Mouse (Mus musculus) limb, embryonic 14.5 days (tissue): ENCODE results near the gene Cdsn. TPM values are rescaled to one million over a fixed set of nuclear protein-coding genes. Genes with fewer than 3 reads are reported as not detected.

Source experiments
- ATAC-seq: fragments of 200-750 bp; cut with Nextera tagmentation; 2 replicates; pipeline ENCODE4 v1.8.0; 2017; ENCODE audit warnings: low read depth, moderate number of reproducible peaks, moderate TSS enrichment; ENCODE audit not compliant: low FRiP score
- DNase-seq: peaks from one replicate; pipeline ENCODE4 v3.0.0-alpha.2; 2015; ENCODE audit warnings: low spot score
- H3K27ac ChIP-seq: fragments of 300-500 bp; sonication (generic); replicated peaks from 2 replicates; pipeline ENCODE4 v1.5.1; 2014; ENCODE audit warnings: low read depth, mild to moderate bottlenecking, low read length, moderate library complexity, mixed read lengths
- H3K27me3 ChIP-seq: fragments of 300-500 bp; sonication (generic); 2 replicates; pipeline ENCODE4 v1.6.1; 2014; ENCODE audit warnings: low read length, mixed read lengths; ENCODE audit not compliant: control insufficient read depth, insufficient read depth
- H3K36me3 ChIP-seq: fragments of 300-500 bp; sonication (generic); 2 replicates; pipeline ENCODE4 v1.6.1; 2014; ENCODE audit warnings: mild to moderate bottlenecking, low read length, moderate library complexity, mixed read lengths; ENCODE audit not compliant: control insufficient read depth, insufficient read depth
- H3K4me1 ChIP-seq: fragments of 300-500 bp; sonication (generic); 2 replicates; pipeline ENCODE4 v1.6.1; 2014; ENCODE audit warnings: antibody characterized with exemption, low read length, mixed read lengths; ENCODE audit not compliant: control insufficient read depth, insufficient read depth
- H3K4me2 ChIP-seq: fragments of 300-500 bp; sonication (generic); replicated peaks from 2 replicates; pipeline ENCODE4 v1.6.1; 2014; ENCODE audit warnings: low read depth, mild to moderate bottlenecking, low read length, moderate library complexity; ENCODE audit not compliant: severe bottlenecking
- H3K4me3 ChIP-seq: fragments of 300-500 bp; sonication (generic); replicated peaks from 2 replicates; pipeline ENCODE4 v1.5.1; 2014; ENCODE audit warnings: low read length
- H3K9ac ChIP-seq: fragments of 300-500 bp; sonication (generic); 2 replicates; pipeline ENCODE4 v1.6.1; 2014; ENCODE audit warnings: mild to moderate bottlenecking, low read depth, low read length, moderate library complexity; ENCODE audit not compliant: severe bottlenecking
- H3K9me3 ChIP-seq: fragments of 300-500 bp; sonication (generic); 2 replicates; pipeline ENCODE4 v1.6.1; 2016; ENCODE audit warnings: low read length; ENCODE audit not compliant: control insufficient read depth
- POLR2A ChIP-seq: fragments of 200-500 bp; IDR thresholded peaks from 2 replicates; pipeline ENCODE4 v1.8.0; 2012; ENCODE audit warnings: inconsistent platforms, mild to moderate bottlenecking, moderate library complexity, borderline replicate concordance; ENCODE audit not compliant: insufficient read depth, insufficient read length; ENCODE audit errors: extremely low read depth
- WGBS: fragments of 180-500 bp; shearing (Covaris S2); extraction: QIAGEN DNeasy Blood & Tissue Kit; methylation state at CpG from one replicate; pipeline ENCODE4 v1.1.7; 2014; 5-methylcytosine and 5-hydroxymethylcytosine counted together
- polyA plus RNA-seq, 2 experiments: library from polyadenylated mRNA; depleted of rRNA in 1 of 2; stranded (reverse) in 1 of 2; unstranded in 1 of 2; fragments of >200 nt; fragmentation: Nextera tagmentation in 1 of 2; extraction: Ambion mirVana in 1 of 2; gene quantifications; 2 replicates each; pipeline versions ENCODE4 v1.2.1 to v1.2.3; 2012 to 2014

The Cdsn gene
- polyA plus RNA-seq, 2 experiments: 0.07 to 0.09 TPM

- ATAC-seq: no peak
- Histone ChIP-seq H3K9me3 (no peaks in the 10 kb centered on the region; the same call in 1 of the 2 replicates), H3K27me3 (no peaks in the 10 kb centered on the region), H3K4me3 (no peak within 1 kb of the TSS), H3K27ac (no peak within 1 kb of the TSS), H3K4me1 (no peaks in the 10 kb centered on the region), H3K36me3 (no peaks in the 10 kb centered on the region), H3K4me2 (no peak within 1 kb of the TSS), H3K9ac (no peak within 1 kb of the TSS)
- no peak for DNase-seq
- no peak for TF ChIP-seq POLR2A
- 61% methylated on average over 2 of the region's 2 CpGs for WGBS
Measured at GRCm38 (mm10) chr17:35601249-35601648, 49.3 kb downstream of the Cdsn start, which contains the start of gene Sfta2. Sfta2 (plus strand) TSS chr17:35601549.

GRCm38 (mm10) chr17:35601736-35602354 lies 49.9 kb downstream of the Cdsn start:
- Histone ChIP-seq H3K9me3 (no peaks in the 10 kb centered on the region; the same call in 1 of the 2 replicates), H3K27ac (no peak overlapping the region), H3K4me1 (no peaks in the 10 kb centered on the region), H3K4me3 (no peak overlapping the region), H3K36me3 (no peaks in the 10 kb centered on the region), H3K9ac (no peak overlapping the region), H3K4me2 (no peak overlapping the region), H3K27me3 (no peaks in the 10 kb centered on the region)
- no peak for TF ChIP-seq POLR2A
- no peak for DNase-seq
- 66% methylated on average over 8 of the region's 8 CpGs for WGBS
- ATAC-seq: no peak

Other genes starting within 250 kb of the Cdsn start
- gene H2-Q1, start 231.7 kb upstream of the Cdsn start, polyA plus RNA-seq (2012; rRNA removed): 0.01 and 0.05 TPM in 2 replicates
- gene H2-Q1, start 231.7 kb upstream of the Cdsn start, polyA plus RNA-seq (2014; fragmentation: Nextera tagmentation; extraction: Ambion mirVana): not detected in 2 replicates
- gene H2-Q2, start 209.9 kb upstream of the Cdsn start, polyA plus RNA-seq (2012; rRNA removed): 0.16 and 0.41 TPM in 2 replicates
- 0.15 and 0.37 TPM in 2 replicates for gene H2-Q2, start 209.9 kb upstream of the Cdsn start, polyA plus RNA-seq (2014; fragmentation: Nextera tagmentation; extraction: Ambion mirVana)
- gene H2-Q4, start 172.5 kb upstream of the Cdsn start, polyA plus RNA-seq (2012; rRNA removed): 15.2 and 15.5 TPM in 2 replicates
- gene H2-Q4, start 172.5 kb upstream of the Cdsn start, polyA plus RNA-seq (2014; fragmentation: Nextera tagmentation; extraction: Ambion mirVana): 2.8 and 3.5 TPM in 2 replicates
- 0.73 and 1.00 TPM in 2 replicates for gene H2-Q6, start 127.3 kb upstream of the Cdsn start, polyA plus RNA-seq (2012; rRNA removed)
- gene H2-Q6, start 127.3 kb upstream of the Cdsn start, polyA plus RNA-seq (2014; fragmentation: Nextera tagmentation; extraction: Ambion mirVana): 0.41 and 0.53 TPM in 2 replicates
- 8.9 and 9.9 TPM in 2 replicates for gene H2-Q7, start 113.0 kb upstream of the Cdsn start, polyA plus RNA-seq (2012; rRNA removed)
- gene H2-Q7, start 113.0 kb upstream of the Cdsn start, polyA plus RNA-seq (2014; fragmentation: Nextera tagmentation; extraction: Ambion mirVana): 3.1 and 4.2 TPM in 2 replicates
- gene H2-Q10, start 82.0 kb upstream of the Cdsn start, polyA plus RNA-seq (2012; rRNA removed): 0.76 and 0.87 TPM in 2 replicates
- gene H2-Q10, start 82.0 kb upstream of the Cdsn start, polyA plus RNA-seq (2014; fragmentation: Nextera tagmentation; extraction: Ambion mirVana): 0.28 and 0.62 TPM in 2 replicates
- gene Pou5f1, start 46.1 kb upstream of the Cdsn start, polyA plus RNA-seq (2012; rRNA removed): 0.06 and 0.09 TPM in 2 replicates
- not detected in 2 replicates for gene Pou5f1, start 46.1 kb upstream of the Cdsn start, polyA plus RNA-seq (2014; fragmentation: Nextera tagmentation; extraction: Ambion mirVana)
- gene Tcf19, start 35.3 kb upstream of the Cdsn start, polyA plus RNA-seq (2012; rRNA removed): 73.8 and 82.6 TPM in 2 replicates
- 75.5 and 84.3 TPM in 2 replicates for gene Tcf19, start 35.3 kb upstream of the Cdsn start, polyA plus RNA-seq (2014; fragmentation: Nextera tagmentation; extraction: Ambion mirVana)
- 41.2 and 43.2 TPM in 2 replicates for gene Cchcr1, start 35.0 kb upstream of the Cdsn start, polyA plus RNA-seq (2012; rRNA removed)
- gene Cchcr1, start 35.0 kb upstream of the Cdsn start, polyA plus RNA-seq (2014; fragmentation: Nextera tagmentation; extraction: Ambion mirVana): 11.6 and 13.9 TPM in 2 replicates
- 1.0 and 2.2 TPM in 2 replicates for gene Psors1c2, start 18.9 kb upstream of the Cdsn start, polyA plus RNA-seq (2012; rRNA removed)
- 0.39 and 1.5 TPM in 2 replicates for gene Psors1c2, start 18.9 kb upstream of the Cdsn start, polyA plus RNA-seq (2014; fragmentation: Nextera tagmentation; extraction: Ambion mirVana)
- gene 2300002M23Rik, start 15.3 kb downstream of the Cdsn start, polyA plus RNA-seq (2012; rRNA removed): 0.21 and 0.24 TPM in 2 replicates
- not detected in 2 replicates for gene 2300002M23Rik, start 15.3 kb downstream of the Cdsn start, polyA plus RNA-seq (2014; fragmentation: Nextera tagmentation; extraction: Ambion mirVana)
- not detected in 2 replicates for gene Sfta2, start 49.4 kb downstream of the Cdsn start, polyA plus RNA-seq (2012; rRNA removed)
- not detected in 2 replicates for gene Sfta2, start 49.4 kb downstream of the Cdsn start, polyA plus RNA-seq (2014; fragmentation: Nextera tagmentation; extraction: Ambion mirVana)
- gene Gm9573, start 74.5 kb downstream of the Cdsn start, polyA plus RNA-seq (2012; rRNA removed): not detected in 2 replicates
- gene Gm9573, start 74.5 kb downstream of the Cdsn start, polyA plus RNA-seq (2014; fragmentation: Nextera tagmentation; extraction: Ambion mirVana): not detected in 2 replicates
- gene Mucl3, start 91.6 kb downstream of the Cdsn start, polyA plus RNA-seq (2012; rRNA removed): 0.13 and 0.30 TPM in 2 replicates
- 0.22 TPM in 1 of 2 replicates, not detected in the other for gene Mucl3, start 91.6 kb downstream of the Cdsn start, polyA plus RNA-seq (2014; fragmentation: Nextera tagmentation; extraction: Ambion mirVana)
- 35.4 and 47.8 TPM in 2 replicates for gene Vars2, start 115.5 kb downstream of the Cdsn start, polyA plus RNA-seq (2012; rRNA removed)
- 14.8 and 18.7 TPM in 2 replicates for gene Vars2, start 115.5 kb downstream of the Cdsn start, polyA plus RNA-seq (2014; fragmentation: Nextera tagmentation; extraction: Ambion mirVana)
- 43.0 and 52.0 TPM in 2 replicates for gene Gtf2h4, start 121.6 kb downstream of the Cdsn start, polyA plus RNA-seq (2012; rRNA removed)
- gene Gtf2h4, start 121.6 kb downstream of the Cdsn start, polyA plus RNA-seq (2014; fragmentation: Nextera tagmentation; extraction: Ambion mirVana): 40.7 and 44.9 TPM in 2 replicates
- gene Ddr1, start 152.5 kb downstream of the Cdsn start, polyA plus RNA-seq (2012; rRNA removed): 49.4 and 60.1 TPM in 2 replicates
- 56.7 and 58.2 TPM in 2 replicates for gene Ddr1, start 152.5 kb downstream of the Cdsn start, polyA plus RNA-seq (2014; fragmentation: Nextera tagmentation; extraction: Ambion mirVana)